Mouse (Mus musculus): ENCODE data around the gene Atxn1. TPM values are rescaled to one million over a fixed set of nuclear protein-coding genes. Genes with fewer than 3 reads are reported as not detected.

The Atxn1 gene
- polyA plus RNA-seq, 1 experiment from 2014 or later = 4.6 TPM

DNA sequence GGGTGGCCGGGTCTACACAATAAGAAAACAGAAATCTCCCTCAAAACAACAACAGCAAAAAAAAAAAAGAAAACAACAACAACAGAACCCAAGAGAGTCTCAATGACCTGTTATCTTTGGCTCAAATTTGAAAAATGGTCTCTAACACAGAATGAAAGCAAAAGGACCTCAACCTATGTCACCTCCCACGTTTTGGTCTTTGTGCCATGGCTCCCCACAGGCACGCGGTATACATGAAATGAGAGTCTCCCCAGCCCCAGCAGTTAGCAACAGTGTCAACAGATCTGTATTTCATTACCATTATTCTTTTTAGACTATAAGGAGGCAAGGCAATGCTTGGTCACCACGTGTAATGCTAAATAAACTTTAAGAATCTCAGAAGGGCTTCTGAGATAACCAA lies 110.3 kb downstream of the Atxn1 start:
- Histone ChIP-seq H3K9me3 (no peaks in the 10 kb centered on the region), H3K4me1 (no peaks in the 10 kb centered on the region), H3K27me3 (no peaks in the 10 kb centered on the region), H3K4me3 (no peak overlapping the region), H3K9ac (no peak overlapping the region), H3K27ac (no peak overlapping the region), H3K4me2 (replicated peaks) (no peak overlapping the region), H3K36me3 (no peaks in the 10 kb centered on the region)
- ATAC-seq (ENCODE audit: insufficient number of reproducible peaks, insufficient read depth, low FRiP score, low TSS enrichment) = no peak
- WGBS = 72% methylated on average over 5 of the region's 5 CpGs

DNA sequence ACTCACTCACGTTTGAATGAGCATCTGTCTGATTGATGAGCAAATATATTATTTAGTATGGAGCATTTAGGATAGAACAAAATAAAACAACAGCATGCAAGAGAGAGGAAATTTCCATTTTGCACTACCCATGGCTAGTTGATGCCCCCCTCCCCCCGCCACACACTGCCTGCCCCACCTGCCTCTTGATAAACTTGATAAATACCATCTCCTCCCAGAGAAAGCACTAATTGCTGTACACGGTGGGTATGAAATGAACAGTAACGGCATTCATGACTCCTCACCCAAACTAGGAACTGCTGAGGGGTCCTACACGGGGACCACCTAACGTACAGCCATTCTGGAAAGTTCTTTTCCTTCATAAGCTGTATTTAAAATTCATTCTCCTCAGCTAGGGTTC lies 111.1 kb downstream of the Atxn1 start:
- WGBS = 73% methylated on average over 6 of the region's 6 CpGs

DNA sequence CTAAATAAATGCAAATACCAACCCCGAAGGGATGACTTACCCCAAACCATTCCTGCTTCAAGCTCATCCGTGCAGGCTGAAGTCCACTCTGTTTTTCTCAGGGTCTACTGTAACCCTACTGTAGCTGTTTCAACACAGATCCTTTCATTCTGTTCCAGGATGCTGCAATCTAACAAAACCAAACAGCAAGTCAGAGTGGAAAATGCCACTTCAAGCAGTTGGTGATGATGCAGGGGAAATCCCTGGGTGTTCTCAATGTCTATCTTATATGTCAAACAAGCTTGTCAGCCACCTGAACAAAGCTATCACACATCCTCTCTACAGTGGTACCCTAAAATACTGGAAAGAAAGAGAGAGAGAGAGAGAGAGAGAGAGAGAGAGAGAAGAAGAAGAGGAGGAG lies 112.5 kb downstream of the Atxn1 start:
- H3K36me3 ChIP-seq = no peaks in the 10 kb centered on the region
- no peaks in the 10 kb centered on the region for H3K4me1 ChIP-seq
- ATAC-seq (ENCODE audit: insufficient number of reproducible peaks, insufficient read depth, low FRiP score, low TSS enrichment) = no peak
- H3K27ac ChIP-seq = no peak overlapping the region
- no peak overlapping the region for H3K9ac ChIP-seq
- no peak overlapping the region for H3K4me2 ChIP-seq (replicated peaks)
- no peaks in the 10 kb centered on the region for H3K9me3 ChIP-seq
- no peak overlapping the region for H3K4me3 ChIP-seq
- 89% methylated on average over 2 of the region's 2 CpGs for WGBS
- no peaks in the 10 kb centered on the region for H3K27me3 ChIP-seq

More for the DNA sequence above, 111.1 kb downstream of the Atxn1 start:
- Histone ChIP-seq H3K27me3 (no peaks in the 10 kb centered on the region), H3K36me3 (no peaks in the 10 kb centered on the region), H3K27ac (no peak overlapping the region), H3K4me2 (replicated peaks) (no peak overlapping the region), H3K4me3 (no peak overlapping the region), H3K9ac (no peak overlapping the region), H3K4me1 (no peaks in the 10 kb centered on the region), H3K9me3 (no peaks in the 10 kb centered on the region)
- no peak for ATAC-seq (ENCODE audit: insufficient number of reproducible peaks, insufficient read depth, low FRiP score, low TSS enrichment)

GRCm38 (mm10) chr13:45851746-45852145 lies 113.1 kb downstream of the Atxn1 start:
- Histone ChIP-seq H3K9me3 (no peaks in the 10 kb centered on the region), H3K4me1 (no peaks in the 10 kb centered on the region), H3K27me3 (no peaks in the 10 kb centered on the region), H3K36me3 (no peaks in the 10 kb centered on the region), H3K9ac (no peak overlapping the region), H3K4me2 (replicated peaks) (no peak overlapping the region), H3K4me3 (no peak overlapping the region), H3K27ac (no peak overlapping the region)
- no peak for ATAC-seq (ENCODE audit: insufficient number of reproducible peaks, insufficient read depth, low FRiP score, low TSS enrichment)
- 88% methylated on average over 2 of the region's 2 CpGs for WGBS

- Histone ChIP-seq H3K4me1 (no peaks in the 10 kb centered on the region), H3K4me2 (replicated peaks) (no peak overlapping the region), H3K4me3 (no peak overlapping the region), H3K9ac (no peak overlapping the region), H3K27ac (no peak overlapping the region), H3K27me3 (no peaks in the 10 kb centered on the region), H3K9me3 (no peaks in the 10 kb centered on the region), H3K36me3 (no peaks in the 10 kb centered on the region)
- no peak for ATAC-seq (ENCODE audit: insufficient number of reproducible peaks, insufficient read depth, low FRiP score, low TSS enrichment)
- 69% methylated on average over 4 of the region's 4 CpGs for WGBS
These were observed 113.7 kb downstream of the Atxn1 start for GRCm38 (mm10) chr13:45851156-45851555.

GRCm38 (mm10) chr13:45850181-45850974 lies 114.4 kb downstream of the Atxn1 start:
- H3K27me3 ChIP-seq = no peaks in the 10 kb centered on the region
- no peak; the same call in 1 of the 2 replicates for ATAC-seq (ENCODE audit: insufficient number of reproducible peaks, insufficient read depth, low FRiP score, low TSS enrichment)
- no peaks in the 10 kb centered on the region for H3K36me3 ChIP-seq
- no peak overlapping the region for H3K4me3 ChIP-seq
- no peak overlapping the region for H3K27ac ChIP-seq
- H3K9ac ChIP-seq = no peak overlapping the region
- H3K4me2 ChIP-seq (replicated peaks) = no peak overlapping the region
- WGBS = 83% methylated on average over 5 of the region's 5 CpGs
- H3K4me1 ChIP-seq = no peaks in the 10 kb centered on the region
- H3K9me3 ChIP-seq = no peaks in the 10 kb centered on the region

DNA sequence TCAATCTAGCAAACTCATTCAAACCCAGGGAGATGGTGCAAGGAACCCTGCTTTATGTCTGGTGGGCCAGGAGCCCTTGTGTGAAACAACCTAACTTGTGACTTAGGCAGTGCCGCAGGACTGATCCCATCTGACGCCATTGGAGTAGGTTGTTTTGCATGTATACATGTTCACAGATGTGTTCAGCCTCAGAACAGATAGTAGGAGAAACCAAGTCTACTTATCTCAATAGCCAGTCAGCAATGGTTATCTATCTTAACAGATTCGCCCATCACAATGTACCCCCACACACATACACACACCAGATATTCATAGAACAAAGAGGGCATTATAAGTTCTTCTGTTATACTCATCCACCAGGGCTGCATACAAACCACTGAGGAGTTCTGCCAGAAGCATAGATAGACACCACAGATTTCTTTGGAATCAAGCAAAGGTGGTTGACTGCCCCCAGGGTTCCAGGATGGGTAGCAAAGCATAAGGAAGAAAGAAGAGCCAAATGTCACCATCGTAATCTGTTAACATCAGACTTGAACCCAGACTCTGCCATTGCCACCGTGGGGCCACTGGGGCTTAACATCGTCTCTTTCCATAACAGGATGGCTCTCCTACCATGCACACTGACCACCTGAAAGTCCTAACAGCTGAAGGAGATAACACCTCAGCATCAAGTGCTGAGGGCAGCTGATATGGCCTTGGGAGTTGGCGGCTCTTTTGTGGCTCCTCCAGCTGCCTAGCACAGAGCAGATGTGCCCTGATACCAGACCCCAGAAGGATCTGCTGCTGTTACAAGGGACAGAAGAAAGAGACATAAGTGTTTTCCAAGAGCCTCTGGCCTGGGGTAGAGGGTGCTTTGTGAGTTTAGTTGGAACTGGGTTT lies 115.4 kb downstream of the Atxn1 start:
- ATAC-seq (ENCODE audit: insufficient number of reproducible peaks, insufficient read depth, low FRiP score, low TSS enrichment) = no peak
- no peaks in the 10 kb centered on the region for H3K4me1 ChIP-seq
- H3K27me3 ChIP-seq = no peaks in the 10 kb centered on the region
- H3K9ac ChIP-seq = no peak overlapping the region
- no peak overlapping the region for H3K27ac ChIP-seq
- no peak overlapping the region for H3K4me3 ChIP-seq
- no peaks in the 10 kb centered on the region for H3K9me3 ChIP-seq
- no peak overlapping the region for H3K4me2 ChIP-seq (replicated peaks)
- WGBS = 87% methylated on average over 7 of the region's 7 CpGs
- H3K36me3 ChIP-seq = no peaks in the 10 kb centered on the region

- no peak overlapping the region for H3K9ac ChIP-seq
- H3K4me2 ChIP-seq (replicated peaks) = no peak overlapping the region
- 61% methylated on average over 5 of the region's 5 CpGs for WGBS
- H3K36me3 ChIP-seq = no peaks in the 10 kb centered on the region
- H3K9me3 ChIP-seq = no peaks in the 10 kb centered on the region
- no peak overlapping the region for H3K4me3 ChIP-seq
- no peaks in the 10 kb centered on the region for H3K27me3 ChIP-seq
- H3K27ac ChIP-seq = no peak overlapping the region
- H3K4me1 ChIP-seq = no peaks in the 10 kb centered on the region
- no peak for ATAC-seq (ENCODE audit: insufficient number of reproducible peaks, insufficient read depth, low FRiP score, low TSS enrichment)
These were observed 122.2 kb downstream of the Atxn1 start for GRCm38 (mm10) chr13:45842511-45843055.

GRCm38 (mm10) chr13:45839901-45840300 lies 124.9 kb downstream of the Atxn1 start:
- Histone ChIP-seq H3K4me3 (no peak overlapping the region), H3K4me2 (replicated peaks) (no peak overlapping the region), H3K4me1 (no peaks in the 10 kb centered on the region), H3K36me3 (no peaks in the 10 kb centered on the region), H3K9ac (no peak overlapping the region), H3K27ac (no peak overlapping the region), H3K27me3 (no peaks in the 10 kb centered on the region), H3K9me3 (no peaks in the 10 kb centered on the region)
- 76% methylated on average over 7 of the region's 7 CpGs for WGBS
- no peak for ATAC-seq (ENCODE audit: insufficient number of reproducible peaks, insufficient read depth, low FRiP score, low TSS enrichment)

- Histone ChIP-seq H3K4me2 (replicated peaks) (no peak overlapping the region), H3K27me3 (no peaks in the 10 kb centered on the region), H3K4me1 (no peaks in the 10 kb centered on the region), H3K36me3 (no peaks in the 10 kb centered on the region), H3K4me3 (no peak overlapping the region), H3K9ac (no peak overlapping the region), H3K9me3 (no peaks in the 10 kb centered on the region), H3K27ac (no peak overlapping the region)
- ATAC-seq (ENCODE audit: insufficient number of reproducible peaks, insufficient read depth, low FRiP score, low TSS enrichment) = no peak
- 86% methylated on average over 8 of the region's 8 CpGs for WGBS
These were observed 127.1 kb downstream of the Atxn1 start for GRCm38 (mm10) chr13:45837609-45838220.

DNA sequence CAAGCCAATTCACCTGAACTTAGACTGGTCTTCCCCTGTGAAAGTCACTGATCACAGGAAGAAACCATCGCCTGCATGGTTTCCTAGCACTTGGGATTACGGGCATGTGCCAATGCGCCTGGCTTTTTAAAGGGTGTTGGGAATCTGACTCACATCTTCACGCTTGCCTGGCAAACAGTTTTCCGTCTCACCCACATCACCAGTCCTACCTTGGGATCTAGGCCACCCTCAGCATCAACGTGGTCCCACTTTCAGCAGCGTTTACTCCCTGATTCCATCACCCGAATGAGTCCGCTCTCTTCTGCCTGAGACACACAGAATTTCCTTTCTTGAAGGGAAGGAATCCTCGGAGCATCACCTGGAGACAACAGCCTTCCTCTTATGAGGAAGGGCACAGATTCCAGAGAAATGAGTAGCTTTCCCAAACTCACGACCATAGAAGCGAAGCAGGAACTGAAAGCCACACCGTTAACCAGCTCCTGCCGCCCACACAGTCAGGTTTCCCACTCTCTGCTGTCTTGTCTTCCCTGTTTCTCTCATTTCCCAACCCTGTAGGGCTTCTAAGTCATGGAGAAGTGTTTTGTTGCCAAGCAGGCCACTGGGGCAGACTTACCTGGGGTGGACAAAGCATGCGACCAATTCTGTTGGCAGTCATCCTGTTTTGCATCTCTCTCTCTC lies 128.3 kb downstream of the Atxn1 start:
- H3K27me3 ChIP-seq = no peaks in the 10 kb centered on the region
- H3K9me3 ChIP-seq = no peaks in the 10 kb centered on the region
- H3K9ac ChIP-seq = no peak overlapping the region
- 89% methylated on average over 15 of the region's 15 CpGs for WGBS
- ATAC-seq (ENCODE audit: insufficient number of reproducible peaks, insufficient read depth, low FRiP score, low TSS enrichment) = no peak
- no peaks in the 10 kb centered on the region for H3K4me1 ChIP-seq
- no peak overlapping the region for H3K4me3 ChIP-seq
- no peak overlapping the region for H3K4me2 ChIP-seq (replicated peaks)
- H3K27ac ChIP-seq = no peak overlapping the region
- no peaks in the 10 kb centered on the region for H3K36me3 ChIP-seq

All from embryonic facial prominence, embryonic 12.5 days (tissue).